ENCODE assay signal across 12 mouse cellular contexts in the genomic region with DNA sequence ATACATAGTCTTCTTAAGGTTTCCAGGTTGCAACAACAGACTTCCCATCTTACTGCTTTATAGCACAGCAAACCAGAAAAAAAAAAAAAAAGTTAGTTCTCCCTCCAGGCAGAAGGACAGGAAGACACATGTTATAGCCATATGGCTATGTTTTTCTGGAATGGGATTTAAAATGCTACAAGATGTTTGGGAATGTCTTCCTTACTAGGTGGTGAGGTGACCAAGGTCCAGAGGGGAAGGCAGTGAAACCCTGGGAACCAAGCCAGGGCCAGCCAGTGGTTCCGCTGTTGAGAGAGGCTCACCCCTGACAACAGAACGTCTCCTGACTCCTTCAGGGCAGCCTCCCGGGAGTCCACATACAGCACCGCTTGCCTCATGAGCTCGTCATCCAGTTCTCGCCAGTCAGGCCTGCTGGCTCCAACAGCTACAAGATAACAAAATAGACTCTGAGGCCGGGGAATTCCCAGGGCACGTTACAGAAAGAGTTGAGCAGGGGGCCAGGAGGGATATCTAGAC. TPM values are rescaled to one million over a fixed set of nuclear protein-coding genes. Genes with fewer than 3 reads are reported as not detected.
DNase-seq lines count a peak whose midpoint lies in the region; ATAC-seq and TF ChIP-seq lines count a peak whose summit lies in the region.
"Had no signal": no experiment of that assay in that cellular context is flagged by ENCODE, and none has a peak within 500 bp of the region (broad histone marks: within the 10 kb centered on the region; RNA-seq: fewer than 3 reads in every experiment).

No protein-coding gene starts in this region.

- no peak overlapping the region for H3K4me2 ChIP-seq in heart, embryonic 15.5 days
- H3K4me2 ChIP-seq in liver, embryonic 11.5 days = no peak overlapping the region
- H3K4me2 ChIP-seq: embryonic facial prominence, embryonic 15.5 days; midbrain, embryonic 12.5 days had no signal

- H3K27me3 ChIP-seq in heart, embryonic 15.5 days = no peaks in the 10 kb centered on the region
- no peaks in the 10 kb centered on the region for H3K27me3 ChIP-seq in heart, adult 2 months (ENCODE audit: control insufficient read depth, insufficient read depth, low read length)
- H3K27me3 ChIP-seq in liver, embryonic 11.5 days (replicated peaks; ENCODE audit: control insufficient read depth, insufficient read depth, low read length) = no peaks in the 10 kb centered on the region
- H3K27me3 ChIP-seq: embryonic facial prominence, embryonic 15.5 days; midbrain, embryonic 12.5 days had no signal

- H3K79me2 ChIP-seq in heart, adult 2 months (replicated peaks; ENCODE audit: control insufficient read depth, insufficient read depth, low read length) = no peaks in the 10 kb centered on the region

- H3K4me3 ChIP-seq in heart, embryonic 15.5 days = no peak overlapping the region
- no peak overlapping the region for H3K4me3 ChIP-seq in heart, adult 2 months
- no peak overlapping the region for H3K4me3 ChIP-seq in liver, embryonic 11.5 days (ENCODE audit: low read depth, low read length)
- H3K4me3 ChIP-seq: embryonic facial prominence, embryonic 15.5 days; midbrain, embryonic 12.5 days had no signal

- TF ChIP-seq CTCF in heart, adult 2 months (IDR thresholded peaks at IDR 0.05) = no peak

- DNase-seq in heart, adult 2 months = no peak
- DNase-seq in cerebellum, adult 18-20 months = peak; percentile 22 to 55
- DNase-seq in heart, postnatal 4 days = peak; percentile 23
- no peak for DNase-seq in liver, embryonic 11.5 days (ENCODE audit: low spot score)
- DNase-seq in neural tube, embryonic 10.5 days (ENCODE audit: extremely low spot score, low spot score) = no peak

- no peak overlapping the region for H3K9ac ChIP-seq in heart, embryonic 15.5 days
- no peak overlapping the region for H3K9ac ChIP-seq in heart, adult 2 months (ENCODE audit: low read depth, low read length)
- H3K9ac ChIP-seq in liver, embryonic 11.5 days (ENCODE audit: low read depth, low read length) = no peak overlapping the region
- H3K9ac ChIP-seq: embryonic facial prominence, embryonic 15.5 days; midbrain, embryonic 12.5 days had no signal

- intact Hi-C loops in heart, adult 2 months (cut with DNase I) = no loop called here

- TF ChIP-seq POLR2A in heart, adult 2 months (IDR thresholded peaks at IDR 0.05; ENCODE audit: insufficient read depth, low read depth, low read length) = no peak

- peak; percentile 76 for ATAC-seq in heart, embryonic 15.5 days (replicated peaks; ENCODE audit: insufficient number of reproducible peaks, insufficient read depth, low FRiP score, low read depth)
- ATAC-seq in liver, embryonic 11.5 days (replicated peaks; ENCODE audit: low FRiP score) = peak; percentile 44; the same call in 1 of the 2 replicates
- no peak for ATAC-seq in granulocyte monocyte progenitor cell, adult 5-6 weeks (replicated peaks; ENCODE audit: poor library complexity, severe bottlenecking)

- H3K27ac ChIP-seq in heart, embryonic 15.5 days = peak overlapping the region; percentile 26
- H3K27ac ChIP-seq in heart, adult 2 months = no peak overlapping the region
- H3K27ac ChIP-seq in liver, embryonic 11.5 days (ENCODE audit: low read depth, low read length) = no peak overlapping the region
- H3K27ac ChIP-seq: embryonic facial prominence, embryonic 15.5 days; midbrain, embryonic 12.5 days had no signal

- peaks cover 7% of the 10 kb centered on the region for H3K4me1 ChIP-seq in heart, embryonic 15.5 days (replicated peaks)
- H3K4me1 ChIP-seq in heart, adult 2 months (ENCODE audit: control insufficient read depth, insufficient read depth, low read length) = peaks cover 2% of the 10 kb centered on the region
- H3K4me1 ChIP-seq in liver, embryonic 11.5 days (replicated peaks; ENCODE audit: control insufficient read depth, insufficient read depth, low read length) = no peaks in the 10 kb centered on the region
- H3K4me1 ChIP-seq: midbrain, embryonic 12.5 days had no signal

- H3K9me3 ChIP-seq in heart, embryonic 15.5 days (replicated peaks) = no peaks in the 10 kb centered on the region
- H3K9me3 ChIP-seq in liver, embryonic 11.5 days (ENCODE audit: control insufficient read depth, low read length) = no peaks in the 10 kb centered on the region
- H3K9me3 ChIP-seq: embryonic facial prominence, embryonic 15.5 days; midbrain, embryonic 12.5 days had no signal

- WGBS in heart, embryonic 15.5 days = 13% methylated on average over 8 of the region's 8 CpGs
- 9% methylated on average over 8 of the region's 8 CpGs for WGBS in heart, adult 2 months
- 68% methylated on average over 8 of the region's 8 CpGs for WGBS in liver, embryonic 11.5 days

- H3K36me3 ChIP-seq in heart, embryonic 15.5 days = no peaks in the 10 kb centered on the region
- no peaks in the 10 kb centered on the region for H3K36me3 ChIP-seq in heart, adult 2 months (ENCODE audit: control insufficient read depth, insufficient read depth, low read length)
- H3K36me3 ChIP-seq in liver, embryonic 11.5 days (ENCODE audit: control insufficient read depth, insufficient read depth, low read length) = no peaks in the 10 kb centered on the region
- H3K36me3 ChIP-seq: embryonic facial prominence, embryonic 15.5 days; midbrain, embryonic 12.5 days had no signal

- no peak for TF ChIP-seq EP300 in heart, adult 2 months (IDR thresholded peaks at IDR 0.05; ENCODE audit: insufficient read depth, low read depth, low read length)

RNA-seq across cellular contexts. Expression of gene Crym, which starts 11.7 kb away (rescaled TPM):
- polyA plus RNA-seq in heart, embryonic 15.5 days (2015; fragmentation: Nextera tagmentation; extraction: Ambion mirVana) = 1.7 and 2.8 TPM in 2 replicates
- under 1 TPM; 0.34 to 0.37 TPM for total RNA-seq in heart, adult 2 months (2021)
- 0.39 and 0.47 TPM in 2 replicates for polyA plus RNA-seq in heart, adult 2 months (2012; rRNA removed)
- total RNA-seq in heart, postnatal 4 days (2021) = under 1 TPM; 0.45 to 0.63 TPM
- polyA plus RNA-seq in liver, embryonic 11.5 days (2014; fragmentation: Nextera tagmentation; extraction: Ambion mirVana) = 1.7 and 2.6 TPM in 2 replicates
- total RNA-seq in granulocyte monocyte progenitor cell, adult 5-6 weeks (2014; fragmentation: Nextera tagmentation) = not detected in 2 replicates
- not detected in 2 replicates for total RNA-seq in granulocyte monocyte progenitor cell, adult 5-6 weeks (2017)
- total RNA-seq: hematopoietic stem cell, adult 5-6 weeks had no signal

RNA-seq across cellular contexts. Expression of gene Abca14, which starts 13.6 kb away (rescaled TPM):
- not detected in 2 replicates for polyA plus RNA-seq in heart, embryonic 15.5 days (2015; fragmentation: Nextera tagmentation; extraction: Ambion mirVana)
- not detected for total RNA-seq in heart, adult 2 months (2021)
- 0.06 TPM in 1 of 2 replicates, not detected in the other for polyA plus RNA-seq in heart, adult 2 months (2012; rRNA removed)
- total RNA-seq in heart, postnatal 4 days (2021) = under 1 TPM in 1 of 2 experiments, not detected in 1; 0.20 TPM
- 0.03 TPM in 1 of 2 replicates, not detected in the other for polyA plus RNA-seq in liver, embryonic 11.5 days (2014; fragmentation: Nextera tagmentation; extraction: Ambion mirVana)
- total RNA-seq in granulocyte monocyte progenitor cell, adult 5-6 weeks (2014; fragmentation: Nextera tagmentation) = not detected in 2 replicates
- total RNA-seq in granulocyte monocyte progenitor cell, adult 5-6 weeks (2017) = not detected in 2 replicates
- total RNA-seq: hematopoietic stem cell, adult 5-6 weeks had no signal
- polyA plus RNA-seq: embryonic facial prominence, embryonic 15.5 days; limb, embryonic 11.5 days; midbrain, embryonic 12.5 days had no signal

RNA-seq across cellular contexts. Expression of gene Anks4b, which starts 16.6 kb away (rescaled TPM):
- polyA plus RNA-seq in heart, embryonic 15.5 days (2015; fragmentation: Nextera tagmentation; extraction: Ambion mirVana) = not detected in 2 replicates
- total RNA-seq in heart, adult 2 months (2021) = under 1 TPM; 0.10 to 0.20 TPM
- polyA plus RNA-seq in heart, adult 2 months (2012; rRNA removed) = not detected in 2 replicates
- total RNA-seq in heart, postnatal 4 days (2021) = under 1 TPM; 0.11 to 0.12 TPM
- polyA plus RNA-seq in liver, embryonic 11.5 days (2014; fragmentation: Nextera tagmentation; extraction: Ambion mirVana) = 1.2 and 1.9 TPM in 2 replicates
- total RNA-seq in granulocyte monocyte progenitor cell, adult 5-6 weeks (2014; fragmentation: Nextera tagmentation) = not detected in 2 replicates
- total RNA-seq in granulocyte monocyte progenitor cell, adult 5-6 weeks (2017) = not detected in 2 replicates
- total RNA-seq: hematopoietic stem cell, adult 5-6 weeks had no signal
- polyA plus RNA-seq: embryonic facial prominence, embryonic 15.5 days; limb, embryonic 11.5 days; midbrain, embryonic 12.5 days had no signal

RNA-seq across cellular contexts. Expression of gene Zp2, which starts 45.1 kb away (rescaled TPM):
- polyA plus RNA-seq in heart, embryonic 15.5 days (2015; fragmentation: Nextera tagmentation; extraction: Ambion mirVana) = 0.06 and 0.14 TPM in 2 replicates
- total RNA-seq in heart, adult 2 months (2021) = under 1 TPM; 0.29 to 0.41 TPM
- 0.41 and 0.76 TPM in 2 replicates for polyA plus RNA-seq in heart, adult 2 months (2012; rRNA removed)
- under 1 TPM; 0.11 to 0.36 TPM for total RNA-seq in heart, postnatal 4 days (2021)
- polyA plus RNA-seq in liver, embryonic 11.5 days (2014; fragmentation: Nextera tagmentation; extraction: Ambion mirVana) = not detected in 2 replicates
- total RNA-seq in granulocyte monocyte progenitor cell, adult 5-6 weeks (2014; fragmentation: Nextera tagmentation) = not detected in 2 replicates
- not detected in 2 replicates for total RNA-seq in granulocyte monocyte progenitor cell, adult 5-6 weeks (2017)
- total RNA-seq: hematopoietic stem cell, adult 5-6 weeks had no signal
- polyA plus RNA-seq: limb, embryonic 11.5 days; midbrain, embryonic 12.5 days; testis, adult 2 months had no signal

Comparison
In these comparisons a context has a peak if more than half of its experiments do, and no peak if none do; other contexts are left out.
1. DNase-seq: peak in cerebellum, adult 18-20 months (2 of 2) and heart, postnatal 4 days (single experiment); none in heart, adult 2 months (0 of 2), liver, embryonic 11.5 days (single experiment) and neural tube, embryonic 10.5 days (single experiment).